Mouse (Mus musculus) neutrophil, adult 5-6 weeks (primary cell): Measurements from ENCODE around the gene Magi2. TPM values are rescaled to one million over a fixed set of nuclear protein-coding genes. Genes with fewer than 3 reads are reported as not detected.
A peak's percentile ranks its signal among the peaks of the same experiment; 100 is the strongest.

ENCODE experiments used
- ATAC-seq: fragments of 151-379, 151-347 bp; 2 replicates; pipeline ENCODE4 v1.8.0; 2017; ENCODE audit warnings: mild to moderate bottlenecking, moderate TSS enrichment; ENCODE audit not compliant: insufficient number of reproducible peaks, poor library complexity, low FRiP score, severe bottlenecking; ENCODE audit errors: extremely low read depth
- total RNA-seq: library from RNA; stranded (forward); fragments of 200-1000 nt; gene quantifications from 2 replicates; pipeline ENCODE4 v1.2.3, GENCODE M21; 2017

Gene Magi2
- total RNA-seq, 1 experiment from 2014 or later, result 0.58 TPM

- ATAC-seq, result no peak
Measured at GRCm38 (mm10) chr5:20378071-20378800, 1151.4 kb downstream of the Magi2 start.

- no peak for ATAC-seq
Measured at GRCm38 (mm10) chr5:20404533-20404932, 1177.7 kb downstream of the Magi2 start.

GRCm38 (mm10) chr5:20406626-20407025 lies 1179.8 kb downstream of the Magi2 start:
- no peak for ATAC-seq

GRCm38 (mm10) chr5:20415320-20415719 lies 1188.5 kb downstream of the Magi2 start:
- ATAC-seq, result no peak

- ATAC-seq, result no peak
Measured at GRCm38 (mm10) chr5:20417348-20417747, 1190.5 kb downstream of the Magi2 start.

- no peak for ATAC-seq
Measured at GRCm38 (mm10) chr5:20432148-20432813, 1205.4 kb downstream of the Magi2 start.

GRCm38 (mm10) chr5:20446471-20447174 lies 1219.8 kb downstream of the Magi2 start:
- ATAC-seq, result no peak

GRCm38 (mm10) chr5:20456106-20456505 lies 1229.3 kb downstream of the Magi2 start:
- ATAC-seq, result no peak

GRCm38 (mm10) chr5:20457742-20458510 lies 1231.1 kb downstream of the Magi2 start:
- ATAC-seq, result no peak

GRCm38 (mm10) chr5:20461709-20462108 lies 1234.9 kb downstream of the Magi2 start:
- ATAC-seq, result no peak

- no peak for ATAC-seq
Measured at GRCm38 (mm10) chr5:20462376-20462775, 1235.5 kb downstream of the Magi2 start.

- no peak for ATAC-seq
Measured at GRCm38 (mm10) chr5:20469721-20470120, 1242.9 kb downstream of the Magi2 start.

GRCm38 (mm10) chr5:20470466-20470865 lies 1243.6 kb downstream of the Magi2 start:
- peak; percentile 55; the same call in 1 of the 2 replicates for ATAC-seq

GRCm38 (mm10) chr5:20484505-20484904 lies 1257.7 kb downstream of the Magi2 start:
- no peak for ATAC-seq

- ATAC-seq, result no peak
Measured at GRCm38 (mm10) chr5:20491911-20492310, 1265.1 kb downstream of the Magi2 start.

- ATAC-seq, result no peak
Measured at GRCm38 (mm10) chr5:20492679-20493078, 1265.8 kb downstream of the Magi2 start.

- ATAC-seq, result no peak
Measured at GRCm38 (mm10) chr5:20494010-20494409, 1267.2 kb downstream of the Magi2 start.

GRCm38 (mm10) chr5:20496924-20497323 lies 1270.1 kb downstream of the Magi2 start:
- no peak for ATAC-seq

- no peak for ATAC-seq
Measured at GRCm38 (mm10) chr5:20499031-20499600, 1272.3 kb downstream of the Magi2 start.
